8 mouse cellular contexts compared by ENCODE assay signal in the genomic region with DNA sequence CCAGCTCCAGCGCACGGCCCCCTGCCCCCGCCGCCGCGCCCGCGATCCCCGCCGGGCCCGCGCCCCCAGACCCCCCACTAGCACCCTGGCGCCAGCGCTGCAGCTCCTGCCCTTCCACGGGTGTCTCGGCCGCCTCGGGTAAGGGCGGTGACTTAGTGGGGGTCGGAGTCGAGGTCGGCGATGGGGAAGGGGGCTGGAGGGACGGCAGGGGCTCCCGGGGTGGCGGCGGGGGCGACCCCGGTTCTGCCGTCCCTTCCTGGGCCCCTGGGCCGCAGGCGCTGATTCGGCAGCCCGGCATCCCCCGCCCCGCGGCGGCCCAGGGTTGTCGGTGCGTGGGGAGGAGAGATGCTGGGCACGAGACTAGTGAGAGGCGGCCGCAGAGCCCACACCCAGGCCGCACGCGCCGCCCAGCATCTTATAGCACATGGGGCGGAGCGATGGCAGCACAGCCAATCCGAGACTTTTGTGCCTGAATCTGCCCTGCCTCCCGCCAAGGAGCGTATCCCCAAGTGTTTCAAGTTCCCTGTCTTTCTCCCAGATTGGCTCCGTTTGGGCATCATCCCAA. TPM values are rescaled to one million over a fixed set of nuclear protein-coding genes. Genes with fewer than 3 reads are reported as not detected.
DNase-seq lines count a peak whose midpoint lies in the region; ATAC-seq and TF ChIP-seq lines count a peak whose summit lies in the region.

A gene (minus strand): TSS at position 391 of the 565 bp plus-strand sequence.

- peak within 1 kb of the TSS; percentile 69 for H3K9ac ChIP-seq in embryonic facial prominence, embryonic 12.5 days
- peak within 1 kb of the TSS; percentile 17; the same call in 1 of the 2 replicates for H3K9ac ChIP-seq in heart, embryonic 11.5 days (ENCODE audit: low read depth, low read length)
- H3K9ac ChIP-seq in kidney, embryonic 15.5 days: peak within 1 kb of the TSS; percentile 55
- H3K9ac ChIP-seq in limb, embryonic 14.5 days (ENCODE audit: low read depth, low read length, severe bottlenecking): peak within 1 kb of the TSS; percentile 68
- H3K9ac ChIP-seq in midbrain, embryonic 15.5 days: peak within 1 kb of the TSS; percentile 63
- peak within 1 kb of the TSS; percentile 34 for H3K9ac ChIP-seq in stomach, embryonic 15.5 days

- ATAC-seq in embryonic facial prominence, embryonic 12.5 days (ENCODE audit: insufficient number of reproducible peaks, insufficient read depth, low FRiP score, low TSS enrichment): peak; percentile 82
- ATAC-seq in heart, embryonic 11.5 days (replicated peaks; ENCODE audit: insufficient number of reproducible peaks, low FRiP score, low TSS enrichment): peak; percentile 41; the same call in 1 of the 2 replicates
- peak; percentile 82 for ATAC-seq in kidney, embryonic 15.5 days (replicated peaks; ENCODE audit: low FRiP score)
- ATAC-seq in limb, embryonic 14.5 days (ENCODE audit: low FRiP score, low read depth): peak; percentile 93
- ATAC-seq in midbrain, embryonic 15.5 days (replicated peaks): peak; percentile 93
- peak; percentile 77 for ATAC-seq in stomach, embryonic 15.5 days (ENCODE audit: insufficient read depth, low FRiP score, low read depth)

- H3K27ac ChIP-seq in embryonic facial prominence, embryonic 12.5 days: 0 out of 2 replicates have a peak within 1 kb of the TSS, but pooled peaks have one; percentile 11
- no peak within 1 kb of the TSS for H3K27ac ChIP-seq in heart, embryonic 11.5 days (ENCODE audit: low read depth, low read length)
- H3K27ac ChIP-seq in kidney, embryonic 15.5 days: no peak within 1 kb of the TSS
- H3K27ac ChIP-seq in limb, embryonic 14.5 days (replicated peaks; ENCODE audit: low read depth, low read length): no peak within 1 kb of the TSS
- H3K27ac ChIP-seq in midbrain, embryonic 15.5 days: no peak within 1 kb of the TSS
- no peak within 1 kb of the TSS for H3K27ac ChIP-seq in stomach, embryonic 15.5 days

- 0 out of 2 replicates have a peak, but pooled peaks have one; percentile 24 for TF ChIP-seq POLR2A in limb, embryonic 14.5 days (IDR thresholded peaks at IDR 0.05; ENCODE audit: borderline replicate concordance, extremely low read depth, insufficient read depth, insufficient read length)

- DNase-seq in spleen, adult 18-20 months: peak; percentile 35 to 44
- no peak for DNase-seq in spleen, adult 12 weeks (ENCODE audit: low spot score)
- peak; percentile 93 for DNase-seq in limb, embryonic 14.5 days (ENCODE audit: low spot score)

- H3K9me3 ChIP-seq in embryonic facial prominence, embryonic 12.5 days: no peaks in the 10 kb centered on the region
- no peaks in the 10 kb centered on the region for H3K9me3 ChIP-seq in heart, embryonic 11.5 days (replicated peaks; ENCODE audit: control insufficient read depth, low read length)
- no peaks in the 10 kb centered on the region for H3K9me3 ChIP-seq in kidney, embryonic 15.5 days (replicated peaks)
- H3K9me3 ChIP-seq in limb, embryonic 14.5 days (ENCODE audit: control insufficient read depth, low read length): no peaks in the 10 kb centered on the region
- H3K9me3 ChIP-seq in midbrain, embryonic 15.5 days: no peaks in the 10 kb centered on the region
- no peaks in the 10 kb centered on the region for H3K9me3 ChIP-seq in stomach, embryonic 15.5 days

- H3K36me3 ChIP-seq in embryonic facial prominence, embryonic 12.5 days: no peaks in the 10 kb centered on the region
- H3K36me3 ChIP-seq in heart, embryonic 11.5 days (ENCODE audit: control insufficient read depth, insufficient read depth, low read length): no peaks in the 10 kb centered on the region
- H3K36me3 ChIP-seq in kidney, embryonic 15.5 days: no peaks in the 10 kb centered on the region
- no peaks in the 10 kb centered on the region for H3K36me3 ChIP-seq in limb, embryonic 14.5 days (ENCODE audit: control insufficient read depth, insufficient read depth, low read length)
- no peaks in the 10 kb centered on the region for H3K36me3 ChIP-seq in midbrain, embryonic 15.5 days (replicated peaks)
- H3K36me3 ChIP-seq in stomach, embryonic 15.5 days: no peaks in the 10 kb centered on the region

- H3K4me2 ChIP-seq in embryonic facial prominence, embryonic 12.5 days (replicated peaks): peak within 1 kb of the TSS; percentile 100
- H3K4me2 ChIP-seq in heart, embryonic 11.5 days: peak within 1 kb of the TSS; percentile 99
- H3K4me2 ChIP-seq in kidney, embryonic 15.5 days: peak within 1 kb of the TSS; percentile 100
- H3K4me2 ChIP-seq in limb, embryonic 14.5 days (replicated peaks; ENCODE audit: low read depth, low read length, severe bottlenecking): peak within 1 kb of the TSS; percentile 99
- peak within 1 kb of the TSS; percentile 89 for H3K4me2 ChIP-seq in midbrain, embryonic 15.5 days
- peak within 1 kb of the TSS; percentile 100 for H3K4me2 ChIP-seq in stomach, embryonic 15.5 days

- peaks cover 87% of the 10 kb centered on the region for H3K27me3 ChIP-seq in embryonic facial prominence, embryonic 12.5 days
- peaks cover 79% of the 10 kb centered on the region for H3K27me3 ChIP-seq in heart, embryonic 11.5 days (ENCODE audit: control insufficient read depth, insufficient read depth, low read length)
- peaks cover 89% of the 10 kb centered on the region for H3K27me3 ChIP-seq in kidney, embryonic 15.5 days
- peaks cover 54% of the 10 kb centered on the region for H3K27me3 ChIP-seq in limb, embryonic 14.5 days (ENCODE audit: control insufficient read depth, insufficient read depth, low read length)
- peaks cover 74% of the 10 kb centered on the region for H3K27me3 ChIP-seq in midbrain, embryonic 15.5 days (replicated peaks)
- peaks cover 66% of the 10 kb centered on the region for H3K27me3 ChIP-seq in stomach, embryonic 15.5 days (replicated peaks)

- H3K4me1 ChIP-seq in embryonic facial prominence, embryonic 12.5 days: peaks cover 15% of the 10 kb centered on the region; the same call in 1 of the 2 replicates
- H3K4me1 ChIP-seq in heart, embryonic 11.5 days (ENCODE audit: control insufficient read depth, insufficient read depth, low read length): peaks cover 13% of the 10 kb centered on the region
- H3K4me1 ChIP-seq in kidney, embryonic 15.5 days: peaks cover 34% of the 10 kb centered on the region
- peaks cover 15% of the 10 kb centered on the region for H3K4me1 ChIP-seq in limb, embryonic 14.5 days (ENCODE audit: control insufficient read depth, insufficient read depth, low read length)
- peaks cover 25% of the 10 kb centered on the region for H3K4me1 ChIP-seq in midbrain, embryonic 15.5 days
- peaks cover 17% of the 10 kb centered on the region for H3K4me1 ChIP-seq in stomach, embryonic 15.5 days

- 0% methylated on average over 46 of the region's 53 CpGs for WGBS in embryonic facial prominence, embryonic 12.5 days
- 0% methylated on average over 41 of the region's 53 CpGs for WGBS in heart, embryonic 11.5 days (ENCODE audit: insufficient replicate concordance)
- 1% methylated on average over 50 of the region's 53 CpGs for WGBS in kidney, embryonic 15.5 days
- WGBS in limb, embryonic 14.5 days: under 1% methylated on average over 32 of the region's 53 CpGs
- WGBS in midbrain, embryonic 15.5 days: 1% methylated on average over 51 of the region's 53 CpGs
- WGBS in stomach, embryonic 15.5 days: under 1% methylated on average over 42 of the region's 53 CpGs

- peak within 1 kb of the TSS; percentile 64 for H3K4me3 ChIP-seq in embryonic facial prominence, embryonic 12.5 days
- H3K4me3 ChIP-seq in heart, embryonic 11.5 days (ENCODE audit: low read depth, low read length): peak within 1 kb of the TSS; percentile 68
- H3K4me3 ChIP-seq in kidney, embryonic 15.5 days (replicated peaks): peak within 1 kb of the TSS; percentile 62
- peak within 1 kb of the TSS; percentile 66 for H3K4me3 ChIP-seq in limb, embryonic 14.5 days (replicated peaks; ENCODE audit: low read length)
- peak within 1 kb of the TSS; percentile 67 for H3K4me3 ChIP-seq in midbrain, embryonic 15.5 days
- H3K4me3 ChIP-seq in stomach, embryonic 15.5 days (replicated peaks): peak within 1 kb of the TSS; percentile 61

RNA-seq across cellular contexts. Expression of the gene that starts here (rescaled TPM):
- polyA plus RNA-seq in embryonic facial prominence, embryonic 12.5 days (2016; fragmentation: Nextera tagmentation; extraction: Ambion mirVana): 4.2 and 4.6 TPM in 2 replicates
- 0.94 and 1.4 TPM in 2 replicates for polyA plus RNA-seq in heart, embryonic 11.5 days (2014; fragmentation: Nextera tagmentation; extraction: Ambion mirVana)
- polyA plus RNA-seq in kidney, embryonic 15.5 days (2015; fragmentation: Nextera tagmentation; extraction: Ambion mirVana): 0.64 and 1.0 TPM in 2 replicates
- 5.4 and 7.1 TPM in 2 replicates for polyA plus RNA-seq in limb, embryonic 14.5 days (2012; rRNA removed)
- 5.0 and 6.1 TPM in 2 replicates for polyA plus RNA-seq in limb, embryonic 14.5 days (2014; fragmentation: Nextera tagmentation; extraction: Ambion mirVana)
- polyA plus RNA-seq in midbrain, embryonic 15.5 days (2015; fragmentation: Nextera tagmentation; extraction: Ambion mirVana): 6.4 and 6.9 TPM in 2 replicates
- polyA plus RNA-seq in stomach, embryonic 15.5 days (2015; fragmentation: Nextera tagmentation; extraction: Ambion mirVana): 2.8 and 3.1 TPM in 2 replicates

Comparison
In these comparisons a context has a peak if more than half of its experiments do, and no peak if none do; other contexts are left out.
1. ATAC-seq: peak in every context shown above with its lines; median percentile 93 in limb, embryonic 14.5 days; 93 in midbrain, embryonic 15.5 days; 82 in embryonic facial prominence, embryonic 12.5 days; 82 in kidney, embryonic 15.5 days; 77 in stomach, embryonic 15.5 days; 41 in heart, embryonic 11.5 days.
2. H3K9ac ChIP-seq: peak in every context shown above with its lines; median percentile 69 in embryonic facial prominence, embryonic 12.5 days; 68 in limb, embryonic 14.5 days; 63 in midbrain, embryonic 15.5 days; 55 in kidney, embryonic 15.5 days; 34 in stomach, embryonic 15.5 days; 17 in heart, embryonic 11.5 days.